Mouse (Mus musculus) myocyte (in vitro differentiated cells): ENCODE measurements around the gene Ghrl.

Source experiments
- CEBPB ChIP-seq: IDR thresholded peaks from 2 replicates; pipeline ENCODE4 v1.6.1; 2011; ENCODE audit warnings: mild to moderate bottlenecking, moderate library complexity; ENCODE audit not compliant: poor library complexity, insufficient read depth, severe bottlenecking
- E2F4 ChIP-seq: IDR thresholded peaks from one replicate; pipeline ENCODE4 v1.6.1; 2011; ENCODE audit warnings: mild to moderate bottlenecking, control low read depth, moderate library complexity; ENCODE audit not compliant: insufficient read depth
- MAX ChIP-seq: IDR thresholded peaks from one replicate; pipeline ENCODE4 v1.6.1; 2011; ENCODE audit warnings: low read depth, mild to moderate bottlenecking, control low read depth
- MYOD1 ChIP-seq, 3 experiments: IDR thresholded peaks; one replicate each; pipeline ENCODE4 v1.6.1; 2011; ENCODE audit warnings: control low read depth in 2 of 3, low read depth in 2 of 3, mild to moderate bottlenecking in 2 of 3, moderate library complexity in 1 of 3; ENCODE audit not compliant: insufficient read length in 2 of 3, control insufficient read depth in 1 of 3
- MYOG ChIP-seq, 3 experiments: IDR thresholded peaks; one replicate each; pipeline ENCODE4 v1.6.1; 2011; ENCODE audit warnings: control low read depth in 2 of 3, low read depth in 2 of 3, mild to moderate bottlenecking in 2 of 3; ENCODE audit not compliant: insufficient read length in 2 of 3, control insufficient read depth in 1 of 3, insufficient read depth in 1 of 3
- POLR2A ChIP-seq: IDR thresholded peaks from one replicate; pipeline ENCODE4 v1.6.1; 2011; ENCODE audit warnings: low read depth, mild to moderate bottlenecking, control low read depth, moderate library complexity; ENCODE audit not compliant: insufficient read length
- POLR2AphosphoS2 ChIP-seq: IDR thresholded peaks from one replicate; pipeline ENCODE4 v1.6.1; 2011; ENCODE audit warnings: low read depth, control low read depth; ENCODE audit not compliant: insufficient read length
- SRF ChIP-seq: IDR thresholded peaks from one replicate; pipeline ENCODE4 v1.6.1; 2011; ENCODE audit warnings: low read depth; ENCODE audit not compliant: control insufficient read depth, insufficient read length
- TCF12 ChIP-seq: IDR thresholded peaks from one replicate; pipeline ENCODE4 v1.6.1; 2011; ENCODE audit warnings: mild to moderate bottlenecking, control low read depth; ENCODE audit not compliant: poor library complexity, insufficient read depth, severe bottlenecking
- TCF3 ChIP-seq: IDR thresholded peaks from one replicate; pipeline ENCODE4 v1.6.1; 2011; ENCODE audit warnings: low read depth, control low read depth; ENCODE audit not compliant: insufficient read length
- USF1 ChIP-seq: IDR thresholded peaks from one replicate; pipeline ENCODE4 v1.6.1; 2011; ENCODE audit warnings: low read depth, mild to moderate bottlenecking, control low read depth, moderate library complexity

DNA sequence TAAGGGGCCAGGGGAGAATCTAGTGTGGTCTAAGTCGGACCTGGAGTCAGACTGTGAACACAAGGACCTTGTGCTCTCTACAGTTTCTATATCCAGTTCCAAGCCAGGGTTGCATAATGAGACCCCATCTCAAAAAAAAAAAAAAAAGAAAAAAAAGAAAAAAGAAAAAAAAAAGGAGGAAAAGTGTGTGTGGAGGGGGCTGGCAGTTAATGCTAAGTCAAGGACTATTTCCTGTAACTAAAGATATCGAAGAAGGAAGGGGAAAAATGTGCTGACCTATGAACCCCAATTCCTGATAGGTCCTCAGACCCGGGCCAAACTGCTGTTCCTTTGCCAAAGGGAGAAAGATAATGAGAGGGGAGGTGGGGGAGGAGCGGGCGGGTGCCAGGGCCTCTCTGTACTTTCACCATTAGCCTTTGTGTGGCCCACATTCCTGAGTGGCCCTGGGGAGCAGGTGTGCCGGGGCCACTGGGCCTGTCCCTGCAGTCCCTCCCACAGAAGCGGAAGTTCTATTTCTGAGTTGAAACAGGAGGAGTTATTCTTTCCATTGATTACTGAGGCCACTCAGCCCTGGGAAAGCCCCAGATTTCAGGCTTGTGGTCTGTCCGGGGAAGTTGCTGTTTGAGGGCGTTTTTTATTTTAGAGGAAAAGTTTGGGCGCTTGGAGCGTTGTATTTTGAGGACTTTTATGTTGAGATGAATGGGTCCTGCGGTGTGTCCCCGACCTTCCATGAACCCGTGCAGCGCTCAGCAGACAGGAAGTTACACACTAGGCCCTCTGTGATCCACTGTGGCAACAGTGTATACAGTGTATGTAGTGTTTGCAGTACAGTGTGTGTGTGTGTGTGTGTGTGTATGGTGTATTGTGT lies 51.2 kb downstream of the Ghrl start:
- peak in 2 of 3 experiments; percentile 47 to 89 for TF ChIP-seq MYOD1 (IDR thresholded peaks at IDR 0.05; ENCODE audit: control insufficient read depth in 1 of 3, insufficient read length in 2 of 3, low read depth in 2 of 3)
- no peak for TF ChIP-seq USF1
- no peak for TF ChIP-seq POLR2A
- TF ChIP-seq MAX, result no peak
- peak; percentile 59 for TF ChIP-seq TCF12
- no peak for TF ChIP-seq POLR2AphosphoS2
- peak in 2 of 3 experiments; percentile 75 to 87 for TF ChIP-seq MYOG (IDR thresholded peaks at IDR 0.05; ENCODE audit: control insufficient read depth in 1 of 3, insufficient read depth in 1 of 3, insufficient read length in 2 of 3, low read depth in 2 of 3)
- no peak for TF ChIP-seq E2F4
- no peak for TF ChIP-seq CEBPB
- TF ChIP-seq TCF3, result no peak
- TF ChIP-seq SRF, result no peak
